In genomic region chr5:17671356-17671755, GRCm38 (mm10) we compare ENCODE assay signal across 25 mouse cellular contexts.
"Had no signal": no experiment of that assay in that cellular context is flagged by ENCODE, and none has a peak within 500 bp of the region (broad histone marks: within the 10 kb centered on the region; RNA-seq: fewer than 3 reads in every experiment).

No protein-coding gene starts in this region.

- H3K36me3 ChIP-seq: hindbrain, embryonic 10.5 days; hindbrain, embryonic 12.5 days had no signal

- H3K4me2 ChIP-seq: heart, embryonic 12.5 days; hindbrain, embryonic 12.5 days; hindbrain, embryonic 14.5 days; kidney, embryonic 15.5 days; limb, embryonic 13.5 days; limb, embryonic 15.5 days had no signal

- H3K27me3 ChIP-seq: heart, embryonic 12.5 days; hindbrain, embryonic 12.5 days; kidney, embryonic 15.5 days; limb, embryonic 13.5 days; limb, embryonic 15.5 days had no signal

- H3K4me1 ChIP-seq: heart, embryonic 10.5 days; heart, embryonic 12.5 days; hindbrain, embryonic 10.5 days; hindbrain, embryonic 12.5 days; kidney, embryonic 15.5 days; limb, embryonic 13.5 days; limb, embryonic 15.5 days had no signal

- ATAC-seq: hindbrain, embryonic 16.5 days; inflammation-experienced regulatory T-cells, adult 6 months; intestine, embryonic 16.5 days had no signal

- DNase-seq: gastrocnemius, postnatal 14 days; gastrocnemius, postnatal 36 days; heart, adult 18-20 months; heart, postnatal 10 days; heart, postnatal 4 days; kidney, adult 11 months; kidney, adult 2 months; kidney, adult 9 months; kidney, postnatal 14 days; kidney, postnatal 36 days; layer of hippocampus, adult 9-11 months; layer of hippocampus, postnatal 36 days; left cerebral cortex, postnatal 4 days had no signal

- H3K27ac ChIP-seq: heart, embryonic 10.5 days; hindbrain, embryonic 10.5 days; hindbrain, embryonic 12.5 days; hindbrain, embryonic 14.5 days; kidney, embryonic 15.5 days; kidney, postnatal 0 days; limb, embryonic 13.5 days; limb, embryonic 15.5 days had no signal

- H3K9ac ChIP-seq: heart, embryonic 12.5 days; hindbrain, embryonic 12.5 days; hindbrain, embryonic 14.5 days; kidney, embryonic 15.5 days; limb, embryonic 13.5 days; limb, embryonic 15.5 days had no signal

- H3K4me3 ChIP-seq: heart, embryonic 10.5 days; heart, embryonic 12.5 days; hindbrain, embryonic 10.5 days; hindbrain, embryonic 12.5 days; kidney, embryonic 15.5 days; limb, embryonic 13.5 days; limb, embryonic 15.5 days had no signal

- H3K9me3 ChIP-seq: heart, embryonic 10.5 days; heart, embryonic 12.5 days; hindbrain, embryonic 10.5 days; hindbrain, embryonic 12.5 days; kidney, embryonic 15.5 days; limb, embryonic 13.5 days; limb, embryonic 15.5 days had no signal
